Mouse (Mus musculus) megakaryocyte, embryonic 14.5 days (primary cell): Measurements from ENCODE around the gene Bet1l. TPM values are rescaled to one million over a fixed set of nuclear protein-coding genes. Genes with fewer than 3 reads are reported as not detected.

Experiments used
- H3K27me3 ChIP-seq: replicated peaks from 2 replicates; pipeline ENCODE3; 2012; ENCODE audit warnings: inconsistent platforms
- H3K36me3 ChIP-seq: replicated peaks from 2 replicates; pipeline ENCODE3; 2012; ENCODE audit warnings: low read length, inconsistent platforms, mixed read lengths
- H3K4me1 ChIP-seq: 2 replicates; pipeline ENCODE4 v1.6.1; 2012; ENCODE audit warnings: inconsistent platforms
- H3K4me3 ChIP-seq: replicated peaks from 2 replicates; pipeline ENCODE3; 2012; ENCODE audit warnings: moderate library complexity, mild to moderate bottlenecking, inconsistent platforms
- H3K9me3 ChIP-seq: 2 replicates; pipeline ENCODE4 v1.6.1; 2012; ENCODE audit warnings: inconsistent platforms
- FLI1 ChIP-seq: IDR thresholded peaks from 2 replicates; pipeline ENCODE4 v1.6.1; 2012; ENCODE audit warnings: low read length, inconsistent platforms, mixed read lengths
- GATA1 ChIP-seq: IDR thresholded peaks from 3 replicates; pipeline ENCODE4 v1.6.1; 2012; ENCODE audit warnings: mixed read lengths, low read length, inconsistent platforms, borderline replicate concordance
- polyA plus RNA-seq: library from polyadenylated mRNA; stranded (reverse); fragments of >175 nt; gene quantifications from 2 replicates; pipeline ENCODE4 v1.2.3, GENCODE M21; 2012; ENCODE audit warnings: low replicate concordance; ENCODE audit not compliant: insufficient read depth

Gene Bet1l
- polyA plus RNA-seq, 1 experiment, result 23.4 TPM

DNA sequence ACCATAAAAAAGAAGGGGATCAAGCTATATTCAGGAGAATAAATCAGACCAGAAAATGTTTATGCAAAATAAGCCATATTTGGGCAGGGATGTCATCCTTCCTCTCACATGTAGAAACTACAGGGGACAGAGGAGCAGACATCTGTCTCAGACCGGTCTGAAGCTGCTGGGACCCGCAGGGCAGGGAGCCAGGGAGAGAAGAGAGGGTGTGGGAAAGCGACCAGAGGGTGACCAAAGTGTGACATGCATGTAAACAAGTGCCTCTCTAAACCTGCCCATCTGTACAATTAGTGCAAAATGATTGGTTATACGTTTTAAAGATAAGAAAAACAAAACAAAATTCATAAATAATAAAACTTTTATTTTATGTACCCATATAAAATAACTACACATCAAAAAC lies 37.2 kb downstream of the Bet1l start:
- H3K4me1 ChIP-seq, result peaks cover 11% of the 10 kb centered on the region
- TF ChIP-seq GATA1, result no peak
- TF ChIP-seq FLI1, result no peak
- H3K36me3 ChIP-seq, result peaks cover 3% of the 10 kb centered on the region
- H3K4me3 ChIP-seq, result no peak overlapping the region
- peaks cover 15% of the 10 kb centered on the region for H3K27me3 ChIP-seq
- no peaks in the 10 kb centered on the region for H3K9me3 ChIP-seq

DNA sequence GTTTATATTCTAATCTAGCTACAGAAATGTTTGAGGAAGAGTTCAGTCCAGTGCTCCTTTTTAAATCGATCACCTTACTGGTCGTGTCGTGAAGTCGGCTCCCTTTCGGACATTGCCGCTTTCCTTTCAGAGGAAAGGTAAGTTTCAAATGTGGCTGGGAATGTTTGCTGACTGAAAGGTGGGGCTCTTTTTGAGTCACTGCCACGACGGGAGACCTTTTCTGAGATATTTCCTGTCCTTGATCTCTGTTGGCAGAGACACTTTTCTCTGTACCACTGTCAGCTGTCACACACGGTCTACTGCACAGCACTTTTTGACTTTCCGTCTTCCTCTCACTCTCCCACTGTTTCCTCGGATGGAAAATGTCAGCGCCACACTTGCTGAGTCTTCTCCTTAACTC lies 44.5 kb downstream of the Bet1l start:
- no peaks in the 10 kb centered on the region for H3K9me3 ChIP-seq
- H3K4me1 ChIP-seq, result no peaks in the 10 kb centered on the region
- H3K36me3 ChIP-seq, result peaks cover 22% of the 10 kb centered on the region
- TF ChIP-seq FLI1, result no peak
- H3K4me3 ChIP-seq, result no peak overlapping the region
- H3K27me3 ChIP-seq, result no peaks in the 10 kb centered on the region

DNA sequence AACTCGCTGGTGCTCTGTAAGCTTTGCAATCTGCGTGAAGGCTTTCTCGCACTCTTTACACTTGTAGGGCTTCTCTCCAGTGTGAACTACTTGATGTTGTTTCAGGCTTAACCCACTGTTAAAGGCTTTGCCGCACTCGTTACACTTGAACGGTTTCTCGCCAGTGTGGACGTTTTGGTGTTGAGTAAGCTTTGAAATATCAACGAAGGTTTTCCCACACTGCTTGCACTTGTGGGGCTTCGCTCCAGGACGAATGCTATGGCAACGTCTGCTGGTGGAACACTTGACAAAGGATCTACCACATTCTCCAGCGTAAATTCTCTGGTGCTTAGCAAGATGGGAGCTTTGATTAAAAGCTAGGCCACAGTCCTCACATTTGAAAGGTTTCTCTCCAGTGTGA lies 45.7 kb downstream of the Bet1l start:
- H3K36me3 ChIP-seq, result peaks cover 22% of the 10 kb centered on the region
- TF ChIP-seq FLI1 (no peak), GATA1 (no peak)
- H3K4me1 ChIP-seq, result no peaks in the 10 kb centered on the region
- H3K27me3 ChIP-seq, result peaks cover 4% of the 10 kb centered on the region
- H3K9me3 ChIP-seq, result no peaks in the 10 kb centered on the region
- H3K4me3 ChIP-seq, result no peak overlapping the region

DNA sequence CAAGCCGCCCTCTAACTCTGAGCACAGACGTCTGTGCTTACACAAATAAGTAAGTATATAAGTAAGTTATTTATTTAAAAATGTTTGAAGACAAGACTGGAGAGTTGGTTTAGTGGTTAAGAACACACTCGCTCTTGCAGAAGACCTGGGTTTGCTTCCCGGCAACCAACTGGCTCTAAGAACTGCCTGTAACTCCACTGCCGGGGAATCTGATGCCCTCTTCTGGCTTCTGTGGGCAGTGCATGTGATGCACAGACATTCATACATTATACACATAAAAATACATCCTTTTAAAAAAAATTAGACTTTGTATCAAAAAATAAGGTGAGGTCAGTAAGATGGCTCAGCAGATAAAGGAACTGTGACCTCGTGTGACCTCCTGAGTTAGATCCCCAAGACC lies 46.9 kb downstream of the Bet1l start:
- Histone ChIP-seq H3K27me3 (peaks cover 4% of the 10 kb centered on the region), H3K36me3 (peaks cover 22% of the 10 kb centered on the region), H3K9me3 (no peaks in the 10 kb centered on the region), H3K4me1 (no peaks in the 10 kb centered on the region), H3K4me3 (no peak overlapping the region)
- TF ChIP-seq FLI1 (no peak), GATA1 (no peak)

DNA sequence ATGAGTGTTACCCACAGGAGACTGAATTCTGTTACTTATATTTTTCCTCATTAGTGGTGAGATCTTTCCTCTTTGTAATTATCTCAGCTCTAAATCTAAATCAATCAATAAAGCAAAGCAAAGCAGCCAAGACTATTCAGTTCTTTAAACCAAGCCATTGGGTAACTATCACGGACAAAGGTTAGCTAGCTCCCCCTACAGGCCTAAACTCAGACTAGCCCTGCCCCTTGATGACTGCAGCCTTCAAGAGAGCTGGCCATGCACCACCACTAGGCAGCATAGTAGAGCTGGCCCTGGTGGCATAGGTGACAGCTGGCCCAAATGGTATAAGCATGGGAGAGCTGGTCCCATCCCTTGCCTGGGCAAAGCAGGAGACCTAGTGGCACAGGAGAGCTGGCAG lies 51.7 kb downstream of the Bet1l start:
- Histone ChIP-seq H3K36me3 (no peaks in the 10 kb centered on the region), H3K27me3 (peaks cover 14% of the 10 kb centered on the region)

More for the DNA sequence above, 51.7 kb downstream of the Bet1l start:
- H3K4me3 ChIP-seq, result no peak overlapping the region
- no peaks in the 10 kb centered on the region for H3K4me1 ChIP-seq
- no peak for TF ChIP-seq FLI1
- no peak for TF ChIP-seq GATA1
- no peaks in the 10 kb centered on the region for H3K9me3 ChIP-seq

Other genes starting within 250 kb of the Bet1l start
- not detected in 2 replicates for gene Olfr61, start 228.6 kb downstream of the Bet1l start, polyA plus RNA-seq
- gene Olfr53, start 211.1 kb downstream of the Bet1l start, polyA plus RNA-seq, result not detected in 2 replicates
- gene Olfr539, start 197.6 kb downstream of the Bet1l start, polyA plus RNA-seq, result not detected in 2 replicates
- not detected in 2 replicates for gene Olfr45, start 175.6 kb downstream of the Bet1l start, polyA plus RNA-seq
- gene Olfr541, start 160.3 kb downstream of the Bet1l start, polyA plus RNA-seq, result not detected in 2 replicates
- not detected in 2 replicates for gene Cyp2e1, start 93.8 kb downstream of the Bet1l start, polyA plus RNA-seq
- gene Syce1, start 69.7 kb downstream of the Bet1l start, polyA plus RNA-seq, result 0.38 TPM in 1 of 2 replicates, not detected in the other
- 1.8 TPM in 1 of 2 replicates, not detected in the other for gene Zfp941, start 35.4 kb downstream of the Bet1l start, polyA plus RNA-seq
- gene Urah, start 22.6 kb downstream of the Bet1l start, polyA plus RNA-seq, result not detected in 2 replicates
- gene Scgb1c1, start 12.0 kb downstream of the Bet1l start, polyA plus RNA-seq, result 1.1 TPM in 1 of 2 replicates, not detected in the other
- gene Odf3, start 9.8 kb downstream of the Bet1l start, polyA plus RNA-seq, result 0.13 TPM in 1 of 2 replicates, not detected in the other
- not detected in 2 replicates for gene Gm45785, start 1.2 kb downstream of the Bet1l start, polyA plus RNA-seq
- 57.2 and 112 TPM in 2 replicates for gene Ric8a, start 620 bp downstream of the Bet1l start, polyA plus RNA-seq
- 16.6 and 130 TPM in 2 replicates for gene Psmd13, start 24.4 kb upstream of the Bet1l start, polyA plus RNA-seq
- 25.1 and 60.6 TPM in 2 replicates for gene Sirt3, start 24.7 kb upstream of the Bet1l start, polyA plus RNA-seq
- gene Cox8b, start 42.9 kb upstream of the Bet1l start, polyA plus RNA-seq, result not detected in 2 replicates
- 18.0 and 21.3 TPM in 2 replicates for gene Nlrp6, start 63.3 kb upstream of the Bet1l start, polyA plus RNA-seq
- 6.6 and 7.4 TPM in 2 replicates for gene Pgghg, start 83.8 kb upstream of the Bet1l start, polyA plus RNA-seq
- not detected in 2 replicates for gene Ifitm5, start 92.7 kb upstream of the Bet1l start, polyA plus RNA-seq
- gene Gm45717, start 98.4 kb upstream of the Bet1l start, polyA plus RNA-seq, result not detected in 2 replicates
- gene Ifitm2, start 98.4 kb upstream of the Bet1l start, polyA plus RNA-seq, result 93.8 and 722 TPM in 2 replicates
- 27.5 and 76.2 TPM in 2 replicates for gene Ifitm1, start 109.6 kb upstream of the Bet1l start, polyA plus RNA-seq
- 28.6 and 151 TPM in 2 replicates for gene Ifitm3, start 153.2 kb upstream of the Bet1l start, polyA plus RNA-seq
- 0.91 TPM in 1 of 2 replicates, not detected in the other for gene Ifitm6, start 160.3 kb upstream of the Bet1l start, polyA plus RNA-seq
- not detected in 2 replicates for gene Gm17387, start 171.6 kb upstream of the Bet1l start, polyA plus RNA-seq
- 11.5 and 17.3 TPM in 2 replicates for gene B4galnt4, start 203.5 kb upstream of the Bet1l start, polyA plus RNA-seq
- gene Pkp3, start 220.6 kb upstream of the Bet1l start, polyA plus RNA-seq, result 2.5 and 3.0 TPM in 2 replicates
- gene Sigirr, start 243.0 kb upstream of the Bet1l start, polyA plus RNA-seq, result 41.8 and 92.9 TPM in 2 replicates